Mouse (Mus musculus): ENCODE results near the gene Osgin1.

DNA sequence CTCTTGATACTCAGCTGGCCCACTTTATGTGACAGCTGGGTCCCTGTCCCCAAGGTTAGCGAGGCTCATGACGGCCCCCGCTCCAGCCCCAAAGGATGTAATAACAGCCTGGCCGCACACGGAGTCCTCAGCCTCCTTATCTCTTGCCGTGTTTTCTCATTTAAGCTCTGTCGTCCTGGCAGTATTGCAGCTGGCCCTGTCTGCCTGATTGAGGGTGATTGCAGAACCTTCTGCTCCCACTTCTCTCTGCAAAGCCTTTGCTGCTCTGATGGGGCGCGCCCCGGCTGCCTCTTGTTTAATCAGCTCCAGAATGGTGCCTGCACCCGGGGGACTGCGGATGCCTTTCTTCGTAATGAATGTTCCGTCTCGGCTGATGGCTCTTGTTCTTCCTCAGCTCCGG lies 25.8 kb downstream of the Osgin1 start:
- no peak for TF ChIP-seq CTCF (IDR thresholded peaks at IDR 0.05; ENCODE audit: low read depth, low read length)
- TF ChIP-seq POLR2A (IDR thresholded peaks at IDR 0.05; ENCODE audit: insufficient read depth, low read length): no peak
- TF ChIP-seq EP300 (IDR thresholded peaks at IDR 0.05; ENCODE audit: insufficient read depth, low read depth, low read length): no peak
